Mouse (Mus musculus): Measurements from ENCODE around the gene Atp6v0a4. TPM values are rescaled to one million over a fixed set of nuclear protein-coding genes. Genes with fewer than 3 reads are reported as not detected.

The Atp6v0a4 gene
- total RNA-seq, 2 experiments from 2014 or later = 1.7 to 2.0 TPM

DNA sequence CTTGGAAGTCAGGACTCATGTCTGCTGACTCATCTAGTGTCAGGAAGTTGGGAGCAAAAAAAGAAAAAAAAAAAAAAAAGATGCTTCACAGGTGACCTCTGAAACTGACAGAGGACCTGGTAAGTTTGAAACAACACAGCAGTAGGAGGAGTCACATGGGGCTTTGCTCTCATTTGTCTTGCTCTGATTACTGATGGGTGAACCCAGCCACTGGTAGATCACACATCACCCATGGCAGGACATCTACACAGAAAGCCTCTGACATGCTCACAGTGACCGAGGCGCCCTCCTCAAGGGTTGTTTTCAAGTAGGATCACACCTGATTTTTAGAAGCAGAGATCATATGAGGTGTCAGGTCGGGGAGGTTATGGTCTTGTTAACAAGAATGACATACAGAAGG lies 1.1 kb upstream of the Atp6v0a4 start:
- no peak for DNase-seq (ENCODE audit: low spot score in 2 of 2)

- DNase-seq (ENCODE audit: low spot score in 2 of 2) = no peak
Observed at GRCm38 (mm10) chr6:38124882-38125281, 496 bp upstream of the Atp6v0a4 start.

- DNase-seq (ENCODE audit: low spot score in 2 of 2) = no peak
Observed at GRCm38 (mm10) chr6:38123471-38124206, 747 bp downstream of the Atp6v0a4 start.

DNA sequence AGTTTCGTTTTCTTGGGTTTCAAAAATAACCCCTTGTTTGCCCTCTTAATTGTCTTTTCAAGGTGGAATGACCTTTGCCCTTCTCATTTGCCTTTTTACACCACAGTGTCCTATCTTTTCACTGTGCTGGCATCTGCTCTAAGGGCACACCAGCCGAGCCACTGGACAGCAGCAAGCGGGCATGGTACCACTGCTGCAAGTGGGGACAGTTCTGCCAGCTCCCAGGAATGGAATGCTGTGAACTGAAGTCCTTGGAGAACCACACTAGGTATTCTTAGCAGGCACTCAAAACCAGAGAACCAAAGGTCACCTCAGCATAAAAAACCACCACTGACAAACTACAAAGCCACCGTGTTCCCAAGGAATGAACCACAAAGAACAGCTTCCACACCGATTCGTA lies 1.6 kb downstream of the Atp6v0a4 start:
- DNase-seq (ENCODE audit: low spot score in 2 of 2) = no peak

DNA sequence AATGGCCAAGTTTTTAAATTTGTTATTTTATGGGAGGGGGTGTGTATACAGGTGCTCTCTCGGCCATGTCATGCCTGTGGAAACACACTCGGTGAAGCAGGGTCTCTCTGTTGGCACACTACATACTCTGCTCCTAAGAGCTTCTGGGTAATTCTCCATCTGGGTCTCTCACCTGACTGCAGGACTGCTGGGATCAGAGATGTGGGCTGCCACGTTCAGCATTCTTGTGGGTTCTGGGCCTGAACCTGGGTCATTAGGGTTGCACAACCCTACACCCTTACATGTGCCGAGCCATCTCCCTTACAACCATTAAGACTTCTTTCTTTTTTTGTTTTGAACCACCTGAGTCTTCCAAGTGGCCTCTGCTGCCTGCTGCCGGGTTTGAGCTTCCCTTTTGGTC lies 2.5 kb downstream of the Atp6v0a4 start:
- no peak for DNase-seq (ENCODE audit: low spot score in 2 of 2)

DNA sequence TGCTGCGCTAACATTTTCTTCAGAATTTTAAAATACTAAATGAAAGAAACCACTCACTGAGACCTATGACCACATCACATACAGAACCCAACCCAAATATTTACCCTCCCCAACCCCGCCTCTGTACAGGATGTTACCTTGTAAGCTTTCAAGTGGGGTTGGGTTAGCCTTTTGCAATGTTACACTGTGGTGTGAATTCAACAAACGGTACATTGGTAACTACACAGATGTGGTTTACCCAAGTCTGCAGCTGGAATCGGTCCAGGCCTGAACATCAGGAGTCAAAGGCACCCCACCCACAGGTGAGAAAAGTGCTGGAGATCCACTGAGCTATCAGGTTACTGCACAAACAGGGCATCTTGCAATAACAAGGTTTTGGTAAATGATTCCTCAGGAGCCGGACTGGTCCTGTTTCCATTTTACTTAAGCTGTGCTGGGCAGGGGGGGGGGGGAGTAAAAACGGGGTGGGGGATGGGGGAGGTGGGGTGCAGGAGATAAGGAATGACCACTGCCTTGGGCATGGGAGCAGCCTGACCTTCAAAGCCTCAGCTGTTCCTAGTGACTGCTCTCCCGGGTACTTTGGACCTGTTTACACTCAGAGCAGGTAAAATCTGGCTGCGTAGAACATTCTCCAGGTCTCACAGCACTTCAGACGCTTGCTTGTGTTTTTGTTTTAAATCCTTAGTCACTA lies 3.6 kb downstream of the Atp6v0a4 start:
- DNase-seq (ENCODE audit: low spot score in 2 of 2) = no peak

DNA sequence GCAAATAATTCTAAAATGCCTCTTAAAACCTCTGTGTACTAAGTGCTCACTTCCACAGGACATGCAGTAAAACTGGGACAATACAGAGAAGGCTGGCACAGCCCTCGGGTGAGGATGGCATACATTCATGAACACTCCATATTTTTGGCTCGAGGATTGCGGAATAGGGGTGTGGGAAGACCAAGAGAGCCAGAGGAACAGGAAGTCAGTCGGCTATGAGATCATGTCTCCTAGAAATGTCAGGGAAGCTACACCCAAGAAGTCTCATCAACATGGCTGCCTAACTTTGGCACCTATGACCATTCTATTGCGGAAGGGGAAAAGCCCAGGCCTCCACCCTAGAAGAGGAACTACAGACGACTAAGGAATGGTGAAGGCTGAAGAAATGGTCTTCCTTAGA lies 6.0 kb downstream of the Atp6v0a4 start:
- DNase-seq (ENCODE audit: low spot score in 2 of 2) = no peak

- DNase-seq (ENCODE audit: low spot score in 2 of 2) = no peak
Observed at GRCm38 (mm10) chr6:38116107-38116770, 8.1 kb downstream of the Atp6v0a4 start.

GRCm38 (mm10) chr6:38110859-38111258 lies 13.5 kb downstream of the Atp6v0a4 start:
- DNase-seq (ENCODE audit: low spot score in 2 of 2) = no peak

DNA sequence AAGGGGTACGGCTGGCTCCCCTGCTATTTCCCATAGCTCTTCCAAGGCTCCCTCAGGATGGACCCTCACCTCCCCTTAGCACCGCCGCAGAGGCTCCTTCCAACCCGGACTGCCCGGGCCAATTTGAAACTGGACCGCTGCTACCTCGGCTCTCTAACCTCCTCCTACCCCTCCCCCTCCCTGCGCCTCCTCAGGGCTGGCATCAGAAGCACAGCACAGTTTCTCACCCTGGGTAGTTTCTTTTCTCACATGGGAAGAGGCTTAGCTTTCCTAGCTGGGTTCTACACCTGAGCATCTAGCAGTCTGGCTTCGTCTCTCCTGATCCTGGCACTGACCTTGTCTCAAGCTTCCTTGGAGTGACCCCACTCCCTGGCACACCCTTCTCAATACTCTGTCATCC lies 14.5 kb downstream of the Atp6v0a4 start:
- DNase-seq (ENCODE audit: low spot score in 2 of 2) = no peak

DNA sequence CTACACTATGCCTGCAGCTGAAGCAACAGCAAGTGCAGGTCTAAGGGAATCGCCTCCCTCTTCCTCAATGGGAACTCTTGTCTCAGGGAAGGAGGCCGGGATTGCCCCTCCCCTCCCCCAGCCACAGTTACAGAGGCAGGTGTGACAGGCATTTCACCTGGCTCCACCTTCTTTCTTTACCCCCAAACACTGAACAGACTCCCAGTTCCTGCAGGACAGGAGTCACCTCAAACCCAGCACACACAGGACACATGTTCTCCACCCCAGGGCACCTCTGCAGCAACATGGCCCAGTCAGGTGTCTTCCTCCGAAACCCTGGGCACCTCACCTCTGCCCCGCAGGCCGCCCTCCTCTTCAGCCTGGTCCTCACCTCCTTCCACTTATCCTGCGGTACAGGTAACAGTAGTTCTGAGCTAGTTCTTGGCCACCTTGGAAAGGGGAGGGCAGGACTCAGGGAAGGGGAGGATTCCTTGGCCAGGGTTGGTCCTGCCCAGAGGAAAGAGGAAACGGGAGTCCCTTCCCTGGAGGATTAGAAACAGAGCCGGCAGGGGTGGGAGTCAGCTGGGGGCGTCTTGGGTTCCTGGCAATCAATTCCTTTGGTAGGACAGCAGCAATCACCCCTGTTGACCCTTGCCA lies 15.1 kb downstream of the Atp6v0a4 start, which contains the start of gene Tmem213:
Gene Tmem213 (plus strand): TSS at position 96 of the 636 bp plus-strand sequence.
- no peak for DNase-seq (ENCODE audit: low spot score in 2 of 2)

- DNase-seq (ENCODE audit: low spot score in 2 of 2) = no peak
Observed at GRCm38 (mm10) chr6:38108449-38108848, 15.9 kb downstream of the Atp6v0a4 start.

- DNase-seq (ENCODE audit: low spot score in 2 of 2) = no peak
Observed at GRCm38 (mm10) chr6:38105924-38106323, 18.5 kb downstream of the Atp6v0a4 start.

- DNase-seq (ENCODE audit: low spot score in 2 of 2) = no peak
Observed at GRCm38 (mm10) chr6:38103775-38104174, 20.6 kb downstream of the Atp6v0a4 start.

DNA sequence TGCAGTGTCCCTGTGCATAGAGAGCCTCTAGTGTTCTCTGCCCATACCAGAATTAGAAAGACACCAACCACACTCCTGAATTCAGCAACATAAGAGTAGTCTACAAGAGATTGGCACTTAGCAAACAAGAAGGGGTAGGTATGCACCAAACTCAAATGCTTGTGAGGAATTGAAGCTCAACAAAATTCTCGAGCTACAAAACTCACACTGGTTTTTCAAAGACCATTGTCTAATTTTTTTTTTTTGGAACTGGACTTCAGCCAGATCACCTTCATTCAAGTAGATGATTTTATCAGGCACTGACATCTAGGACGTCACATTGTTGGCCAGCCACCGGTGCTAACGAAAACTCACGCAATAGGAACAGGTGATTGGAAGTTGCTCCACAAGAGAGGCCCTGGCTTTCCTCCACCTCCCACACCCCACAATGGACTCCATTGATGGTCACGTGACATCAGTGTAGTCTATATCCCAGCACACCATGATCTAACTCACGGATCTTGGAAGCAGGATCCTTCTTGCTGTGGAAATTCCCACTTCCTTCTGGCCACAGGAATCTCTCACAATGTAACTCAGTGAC lies 22.1 kb downstream of the Atp6v0a4 start:
- no peak for DNase-seq (ENCODE audit: low spot score in 2 of 2)

GRCm38 (mm10) chr6:38096961-38097370 lies 27.4 kb downstream of the Atp6v0a4 start:
- DNase-seq (ENCODE audit: low spot score in 2 of 2) = no peak

GRCm38 (mm10) chr6:38094701-38095100 lies 29.7 kb downstream of the Atp6v0a4 start:
- DNase-seq (ENCODE audit: low spot score in 2 of 2) = no peak

GRCm38 (mm10) chr6:38092539-38092938 lies 31.8 kb downstream of the Atp6v0a4 start:
- DNase-seq (ENCODE audit: low spot score in 2 of 2) = no peak

DNA sequence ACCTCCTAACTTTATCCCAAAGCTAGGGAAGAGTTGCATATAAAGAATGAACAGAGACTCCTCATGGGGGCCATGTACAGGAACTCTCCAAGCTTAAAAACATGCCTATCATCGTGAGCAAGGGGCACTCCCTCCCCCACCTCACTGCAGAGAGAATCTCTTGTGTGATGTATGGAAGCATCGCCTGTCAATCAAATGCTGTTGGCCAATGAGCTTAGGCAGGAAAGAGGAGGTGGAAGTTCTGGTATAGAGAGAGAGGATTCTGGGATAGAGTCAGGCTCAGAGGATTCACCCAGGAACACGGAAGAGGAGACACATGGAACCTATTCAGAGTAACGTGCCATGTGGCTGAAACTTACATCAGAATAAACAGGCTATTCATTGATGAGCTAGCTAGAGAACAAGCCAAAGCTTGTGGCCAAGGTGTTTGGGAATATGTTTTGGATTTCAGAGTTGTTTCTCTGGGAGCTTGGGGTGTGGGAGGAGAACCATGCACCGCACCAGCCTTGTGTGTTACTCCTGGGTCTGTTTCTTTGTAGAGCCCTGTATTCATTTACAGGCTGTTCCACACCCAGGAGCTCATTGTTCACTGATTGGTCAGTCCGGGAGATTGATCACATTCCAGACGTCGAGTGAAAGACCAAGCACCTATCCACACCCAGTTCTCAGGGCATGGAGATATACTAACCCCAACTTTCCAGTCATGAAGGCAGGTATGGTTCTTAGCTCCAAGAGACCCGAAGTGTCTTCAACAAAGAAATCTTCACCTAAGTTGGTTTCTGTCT lies 37.0 kb downstream of the Atp6v0a4 start:
- no peak for DNase-seq (ENCODE audit: low spot score in 2 of 2)

DNA sequence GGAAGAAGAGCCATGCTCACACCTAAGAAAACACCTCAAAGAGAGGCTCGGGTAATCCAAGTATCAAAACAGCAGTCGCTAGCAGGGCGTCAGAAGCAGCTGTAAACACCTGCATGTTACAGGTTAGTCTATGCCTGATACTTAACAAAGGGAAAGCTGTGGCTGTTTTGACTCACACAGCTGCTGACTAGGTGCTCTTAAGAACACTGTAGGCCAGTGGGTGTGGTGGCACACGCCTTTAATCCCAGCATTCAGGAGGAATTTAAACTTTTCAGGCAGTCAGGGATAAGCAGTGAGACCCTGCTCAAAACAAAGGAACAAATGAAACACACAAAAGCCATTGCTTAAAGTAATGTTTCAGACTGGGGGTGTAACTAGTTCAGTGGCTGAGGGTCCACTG lies 41.2 kb downstream of the Atp6v0a4 start:
- DNase-seq (ENCODE audit: low spot score in 2 of 2) = no peak
